Mouse (Mus musculus): ENCODE results near the gene Pias1. TPM values are rescaled to one million over a fixed set of nuclear protein-coding genes. Genes with fewer than 3 reads are reported as not detected.

The Pias1 gene
- total and polyA plus RNA-seq, 3 experiments = 7.7 to 21.5 TPM; not detected in 1

DNA sequence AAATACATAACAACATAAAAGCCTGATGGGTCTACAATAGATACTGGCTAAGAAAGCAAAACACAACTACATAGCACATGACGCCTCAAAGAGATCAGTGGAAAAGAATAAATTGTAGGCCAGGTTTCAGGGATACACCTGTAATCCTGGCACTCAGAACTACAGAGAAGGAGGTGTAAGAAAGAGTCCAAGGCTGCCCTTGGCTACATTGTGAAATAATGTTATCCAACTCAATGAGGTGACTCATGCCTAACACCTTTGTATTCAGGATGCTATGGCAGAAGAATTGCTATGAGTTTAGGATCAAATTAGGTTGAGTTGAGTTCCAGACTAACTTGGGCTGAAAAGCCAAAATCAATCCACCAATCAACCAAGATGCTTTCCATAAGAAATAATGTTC, 43.7 kb downstream of the Pias1 start:
- TF ChIP-seq RAD21 (IDR thresholded peaks at IDR 0.05; ENCODE audit: low read depth, low read length) = no peak
- no peak for TF ChIP-seq CHD1 (IDR thresholded peaks at IDR 0.05; ENCODE audit: low read depth, low read length)
- TF ChIP-seq MAFK (IDR thresholded peaks at IDR 0.05; ENCODE audit: borderline replicate concordance, low read depth, low read length) = no peak
- TF ChIP-seq GATA1 (IDR thresholded peaks at IDR 0.05; ENCODE audit: low read depth, low read length) = no peak
- no peak for TF ChIP-seq NELFE (IDR thresholded peaks at IDR 0.05; ENCODE audit: low read depth, low read length)
- TF ChIP-seq ELF1 (IDR thresholded peaks at IDR 0.05; ENCODE audit: low read depth, low read length) = no peak
- no peak for TF ChIP-seq USF1 (IDR thresholded peaks at IDR 0.05; ENCODE audit: low read depth, low read length)
- TF ChIP-seq NRF1 (IDR thresholded peaks at IDR 0.05; ENCODE audit: insufficient read depth, low read depth, low read length, poor library complexity, severe bottlenecking) = no peak

DNA sequence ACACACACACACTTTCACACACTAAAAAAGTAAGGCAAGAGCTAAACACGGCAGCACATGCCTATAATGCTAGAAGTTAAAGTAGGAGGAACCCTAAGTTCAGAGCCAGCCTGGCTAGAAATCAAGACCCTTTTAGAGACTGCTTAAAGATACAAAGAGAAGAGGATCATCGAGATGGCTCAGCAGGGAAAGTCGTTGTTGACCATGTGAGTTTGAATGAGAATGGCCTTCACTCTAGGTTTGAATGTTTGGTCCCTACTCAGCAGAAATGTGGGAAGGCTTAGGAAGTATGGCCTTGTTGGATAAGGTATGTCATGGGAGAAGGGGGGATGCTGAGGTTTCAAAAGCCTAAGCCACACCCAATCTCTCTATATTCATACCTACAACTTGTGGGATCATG, 46.8 kb downstream of the Pias1 start:
- Histone ChIP-seq H3K79me2 (ENCODE audit: control insufficient read depth, insufficient read depth, low read length, poor library complexity) (peaks cover 38% of the 10 kb centered on the region), H3K4me1 (ENCODE audit: control insufficient read depth in 1 of 2, insufficient read depth in 2 of 2, low read length in 2 of 2) (peaks cover 4% of the 10 kb centered on the region in 2 experiments; a peak in 3 of 4 replicates), H3K27me3 (ENCODE audit: control insufficient read depth in 1 of 2, insufficient read depth in 2 of 2, low read length in 2 of 2) (no peaks in the 10 kb centered on the region), H3K9ac (ENCODE audit: control insufficient read depth, low read depth, low read length, poor library complexity, severe bottlenecking) (no peak overlapping the region), H3K9me3 (replicated peaks; ENCODE audit: insufficient read depth, low read length) (no peaks in the 10 kb centered on the region), H3K27ac (ENCODE audit: control insufficient read depth, low read depth, low read length) (no peak overlapping the region), H3K4me3 (ENCODE audit: control insufficient read depth in 1 of 2, insufficient read depth in 1 of 2, low read depth in 2 of 2, low read length in 2 of 2) (no peak overlapping the region), H3K36me3 (ENCODE audit: control insufficient read depth in 1 of 2, insufficient read depth in 2 of 2, low read length in 2 of 2) (peaks cover 16 to 18% of the 10 kb centered on the region in 2 experiments)
- no peak for TF ChIP-seq ETS1 (IDR thresholded peaks at IDR 0.05; ENCODE audit: low read depth, low read length)
- no peak for TF ChIP-seq ZNF384 (IDR thresholded peaks at IDR 0.05; ENCODE audit: low read depth, low read length)
- TF ChIP-seq NELFE (IDR thresholded peaks at IDR 0.05; ENCODE audit: low read depth, low read length) = no peak
- no peak for TF ChIP-seq MEF2A (IDR thresholded peaks at IDR 0.05; ENCODE audit: extremely low read depth, insufficient replicate concordance, low read depth, low read length, poor library complexity, severe bottlenecking)
- TF ChIP-seq POLR2AphosphoS2 (IDR thresholded peaks at IDR 0.05; ENCODE audit: low read length) = no peak
- no peak for TF ChIP-seq HCFC1 (IDR thresholded peaks at IDR 0.05; ENCODE audit: low read depth, low read length)
- TF ChIP-seq MXI1 (IDR thresholded peaks at IDR 0.05; ENCODE audit: low read depth, low read length) = no peak
- TF ChIP-seq MAZ (IDR thresholded peaks at IDR 0.05; ENCODE audit: low read depth, low read length) = no peak
- no peak for TF ChIP-seq MYC (IDR thresholded peaks at IDR 0.05; ENCODE audit: low read depth, low read length)
- no peak for TF ChIP-seq USF2 (IDR thresholded peaks at IDR 0.05; ENCODE audit: borderline replicate concordance in 1 of 2, insufficient read depth in 1 of 2, low read depth in 1 of 2, low read length in 2 of 2)
- TF ChIP-seq GATA1 (IDR thresholded peaks at IDR 0.05; ENCODE audit: low read depth, low read length) = no peak
- no peak for TF ChIP-seq POLR2AphosphoS5 (IDR thresholded peaks at IDR 0.05; ENCODE audit: borderline replicate concordance, low read depth, low read length)
- no peak for TF ChIP-seq CHD1 (IDR thresholded peaks at IDR 0.05; ENCODE audit: low read depth, low read length)
- no peak for TF ChIP-seq RAD21 (IDR thresholded peaks at IDR 0.05; ENCODE audit: low read depth, low read length)
- TF ChIP-seq SIN3A (IDR thresholded peaks at IDR 0.05; ENCODE audit: low read length) = no peak
- TF ChIP-seq ZC3H11A (IDR thresholded peaks at IDR 0.05; ENCODE audit: low read depth, low read length) = no peak
- no peak for TF ChIP-seq E2F4 (IDR thresholded peaks at IDR 0.05; ENCODE audit: borderline replicate concordance, low read depth, low read length)
- no peak for TF ChIP-seq USF1 (IDR thresholded peaks at IDR 0.05; ENCODE audit: low read depth, low read length)
- no peak for TF ChIP-seq UBTF (IDR thresholded peaks at IDR 0.05; ENCODE audit: borderline replicate concordance, insufficient read depth, low read depth, low read length)
- no peak for TF ChIP-seq NRF1 (IDR thresholded peaks at IDR 0.05; ENCODE audit: insufficient read depth, low read depth, low read length, poor library complexity, severe bottlenecking)
- no peak for DNase-seq (ENCODE audit: low read depth, low spot score)

More for the DNA sequence above, 43.7 kb downstream of the Pias1 start:
- Histone ChIP-seq H3K27ac (ENCODE audit: control insufficient read depth, low read depth, low read length) (no peak overlapping the region), H3K79me2 (ENCODE audit: control insufficient read depth, insufficient read depth, low read length, poor library complexity) (peaks cover 39% of the 10 kb centered on the region), H3K27me3 (ENCODE audit: control insufficient read depth in 1 of 2, insufficient read depth in 2 of 2, low read length in 2 of 2) (no peaks in the 10 kb centered on the region), H3K4me3 (ENCODE audit: control insufficient read depth in 1 of 2, insufficient read depth in 1 of 2, low read depth in 2 of 2, low read length in 2 of 2) (no peak overlapping the region), H3K4me1 (ENCODE audit: control insufficient read depth in 1 of 2, insufficient read depth in 2 of 2, low read length in 2 of 2) (no peaks in the 10 kb centered on the region), H3K36me3 (ENCODE audit: control insufficient read depth in 1 of 2, insufficient read depth in 2 of 2, low read length in 2 of 2) (peaks cover 5 to 19% of the 10 kb centered on the region in 2 experiments; a peak in 3 of 4 replicates), H3K9ac (ENCODE audit: control insufficient read depth, low read depth, low read length, poor library complexity, severe bottlenecking) (no peak overlapping the region), H3K9me3 (replicated peaks; ENCODE audit: insufficient read depth, low read length) (no peaks in the 10 kb centered on the region)
- DNase-seq (ENCODE audit: low read depth, low spot score) = no peak

Data from MEL (cell line).